Mouse (Mus musculus): ENCODE results near the gene Itpr3.

Gene Itpr3

DNA sequence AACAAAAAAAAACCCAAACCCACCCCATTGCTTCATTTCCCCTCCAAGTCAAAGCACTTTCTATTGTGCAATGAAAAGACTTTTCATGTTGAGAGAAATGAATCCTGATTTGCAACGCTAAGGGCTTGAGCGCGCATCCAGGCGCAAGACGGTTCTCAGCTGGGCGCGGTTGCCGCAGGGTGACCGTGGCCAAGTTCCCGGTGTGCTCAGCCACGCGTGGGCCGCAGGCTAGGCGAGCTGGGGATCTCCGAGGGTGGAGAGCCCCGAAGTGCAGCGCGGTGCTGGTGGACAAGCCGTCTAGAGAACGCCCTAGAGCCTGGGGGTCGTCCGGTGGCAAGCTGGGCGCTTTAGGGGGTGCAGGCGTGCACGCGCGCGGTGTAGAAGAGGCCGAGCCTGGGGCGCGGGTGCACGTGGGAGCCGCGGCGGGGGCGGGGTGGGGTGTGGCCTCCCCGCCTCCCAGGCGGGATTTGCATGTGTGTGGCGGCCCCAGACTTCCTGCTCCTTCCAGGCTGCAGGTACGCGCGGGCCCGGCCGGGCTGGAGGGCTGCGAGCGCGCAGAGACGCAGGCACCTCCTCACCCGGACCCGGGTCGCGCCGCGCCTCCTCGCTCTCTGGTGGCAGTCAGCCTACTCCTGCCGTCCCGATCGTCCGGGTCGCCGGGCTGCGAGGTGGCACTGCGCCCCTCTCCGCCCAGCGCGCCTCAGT, at the start of gene Itpr3:
TSS of gene Itpr3 (plus strand) at position 493 of the 705 bp plus-strand sequence.
- DNase-seq = peak; percentile 76 to 82

DNA sequence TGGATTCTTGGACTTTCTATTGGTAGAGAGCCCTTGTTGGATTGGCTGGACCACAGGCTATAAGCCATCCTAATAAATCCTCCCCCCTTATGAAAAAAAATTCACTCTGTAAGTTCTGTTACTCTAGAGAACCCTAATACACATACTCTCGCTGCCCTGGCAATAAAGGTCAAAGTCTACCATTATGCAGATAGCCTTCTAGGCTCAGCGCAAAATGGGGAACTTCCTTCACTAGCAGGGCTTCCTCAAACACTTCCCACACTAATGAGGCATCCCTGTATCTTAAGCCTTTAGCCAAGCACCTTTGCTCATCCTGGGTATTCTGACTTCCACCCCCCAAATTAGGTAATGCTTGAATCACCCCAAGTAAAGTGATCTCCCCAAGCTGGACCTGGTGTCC, 48.8 kb upstream of the Itpr3 start:
- DNase-seq = no peak

DNA sequence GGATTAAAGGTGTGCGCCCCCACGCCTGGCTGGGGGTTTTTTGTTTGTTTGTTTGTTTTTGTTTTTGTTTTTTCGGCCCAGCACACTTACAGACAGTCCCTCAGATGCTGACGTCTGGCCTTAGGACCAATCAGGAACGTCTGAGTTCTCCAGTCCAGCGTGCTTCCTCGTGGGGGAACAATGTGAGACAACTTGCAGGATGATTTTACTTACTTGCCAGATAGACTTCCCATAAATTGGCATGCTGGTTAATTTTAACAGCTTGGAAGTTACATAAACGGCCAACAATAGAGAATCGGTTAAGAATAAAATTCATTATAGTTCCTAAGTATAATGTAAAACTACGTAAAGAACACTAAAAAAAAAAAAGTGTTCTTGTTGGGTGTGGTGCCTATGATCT, 45.9 kb upstream of the Itpr3 start:
- DNase-seq = no peak

DNA sequence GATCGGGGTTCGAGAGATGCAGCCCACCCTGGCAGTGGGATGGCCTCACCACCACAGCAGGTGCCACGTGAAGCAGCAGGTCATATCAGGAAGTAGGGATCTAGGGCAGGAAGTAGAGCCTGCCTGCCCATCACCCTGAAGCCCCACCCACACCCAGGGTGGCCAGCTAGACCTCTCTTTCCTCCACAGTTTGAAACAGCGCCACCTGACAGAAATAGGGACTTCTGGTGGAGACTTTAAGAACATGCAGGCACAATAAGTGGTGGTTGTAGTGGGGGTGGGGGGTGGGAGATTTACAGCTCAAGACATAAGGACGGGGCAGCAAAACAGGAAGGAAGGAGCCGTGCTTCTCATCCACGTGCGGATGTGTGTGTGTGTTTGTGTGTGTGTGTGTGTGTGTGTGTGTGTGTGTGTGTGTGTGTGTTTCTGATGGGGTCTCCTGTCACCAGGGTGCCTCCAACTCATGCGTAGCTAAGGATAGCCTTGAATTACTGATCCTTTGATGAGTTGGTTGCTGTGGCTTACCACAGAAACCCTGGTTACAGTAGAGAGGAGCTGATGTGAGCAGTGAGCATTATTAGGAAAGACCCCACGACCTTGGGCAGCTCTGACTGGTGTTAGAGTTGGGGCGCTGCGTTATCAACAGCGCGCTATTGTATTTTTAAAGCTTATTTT, 45.0 kb upstream of the Itpr3 start:
- DNase-seq = no peak

DNA sequence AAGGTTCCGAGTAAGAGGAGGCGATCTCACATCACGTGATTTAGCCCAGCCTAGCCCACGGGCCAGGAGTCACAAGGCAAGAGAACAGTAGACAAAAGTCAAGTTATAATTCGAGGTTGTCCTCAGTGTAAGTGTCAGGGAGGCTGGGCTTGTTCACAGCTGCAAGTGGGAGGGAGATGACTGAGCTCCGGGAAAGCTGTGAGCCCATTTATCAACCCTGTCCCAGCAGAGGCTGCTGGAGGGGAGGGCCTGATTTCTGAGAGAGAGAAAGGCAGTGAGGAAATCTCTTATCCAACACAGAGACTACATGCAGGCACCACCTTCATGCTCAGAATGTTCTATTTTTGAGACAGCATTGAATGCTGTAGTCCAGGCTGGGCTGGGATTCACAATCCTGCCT, 44.2 kb upstream of the Itpr3 start:
- DNase-seq = no peak

DNA sequence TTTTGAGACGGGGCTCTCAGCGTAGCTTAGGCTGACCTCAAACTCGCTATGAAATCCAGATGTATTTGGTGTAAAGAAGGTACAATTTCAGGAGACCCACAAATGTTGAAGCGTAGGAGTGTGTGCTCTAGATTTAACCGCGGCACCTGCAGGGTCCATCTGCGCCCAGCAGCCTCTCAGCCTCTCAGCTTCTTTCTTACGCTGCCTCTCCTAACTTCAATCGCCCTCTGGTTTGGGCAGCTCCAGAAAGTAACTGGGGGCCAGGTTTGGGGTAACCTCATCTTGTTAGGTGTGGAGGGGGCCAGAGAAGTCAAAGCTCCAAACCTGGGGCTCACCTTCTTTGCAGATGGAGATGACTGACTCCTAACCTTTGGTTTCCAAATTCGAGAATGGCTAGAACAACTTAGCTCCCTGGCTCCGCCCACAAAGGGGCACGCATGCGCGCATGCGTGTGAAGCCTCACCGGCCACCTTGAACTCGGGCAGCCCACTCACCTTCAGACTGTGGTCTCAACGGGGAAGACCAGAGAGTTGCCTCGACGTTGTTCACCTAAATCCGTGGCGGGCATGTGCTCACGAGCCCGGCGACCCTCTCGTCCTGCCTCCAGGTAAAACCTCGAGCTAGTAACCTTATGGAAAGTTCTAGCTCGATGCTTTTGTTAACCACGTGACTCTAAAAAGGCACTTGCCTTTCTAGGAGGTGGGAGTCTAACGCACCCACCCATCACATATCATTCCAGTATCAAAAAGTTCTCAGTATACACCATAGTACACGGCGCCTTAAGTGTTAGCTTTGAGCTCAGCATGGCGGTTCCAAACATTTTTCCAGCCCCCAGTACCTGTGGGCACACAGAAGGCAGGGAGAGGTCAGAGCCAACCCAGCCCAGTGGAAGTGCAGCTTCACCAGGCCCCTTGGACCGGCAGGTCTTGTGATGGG, 39.3 kb upstream of the Itpr3 start:
- DNase-seq = peak; percentile 87 to 92

DNA sequence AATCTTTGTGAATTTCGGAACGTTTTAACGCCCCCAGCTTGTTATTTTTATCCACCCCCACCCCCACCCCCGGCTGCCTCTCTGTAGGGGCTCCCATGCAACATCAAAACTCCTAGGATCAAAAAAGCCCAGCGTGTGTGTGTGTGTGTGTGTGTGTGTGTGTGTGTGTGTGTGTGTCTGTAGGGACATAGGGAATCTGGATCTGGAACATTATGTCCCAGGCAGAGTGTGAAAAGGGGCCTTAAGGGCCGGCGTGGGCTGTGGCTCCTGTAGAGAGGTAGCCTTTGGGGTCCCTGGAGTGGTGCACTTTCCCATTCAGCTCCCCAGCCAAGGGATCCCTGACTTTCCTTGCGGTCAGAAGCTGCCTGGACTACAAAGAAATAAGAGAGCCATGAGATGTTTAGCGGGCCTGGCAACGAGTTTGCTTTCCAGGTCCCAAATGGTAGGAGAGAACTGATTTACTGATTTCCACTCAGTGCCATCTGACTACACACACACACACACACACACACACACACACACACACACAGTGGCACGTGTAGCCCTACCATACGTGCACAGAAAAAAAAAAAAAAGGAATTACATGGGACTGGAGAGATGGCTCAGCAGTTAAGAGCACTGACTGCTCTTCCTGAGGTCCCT, 38.4 kb upstream of the Itpr3 start:
- DNase-seq = no peak

DNA sequence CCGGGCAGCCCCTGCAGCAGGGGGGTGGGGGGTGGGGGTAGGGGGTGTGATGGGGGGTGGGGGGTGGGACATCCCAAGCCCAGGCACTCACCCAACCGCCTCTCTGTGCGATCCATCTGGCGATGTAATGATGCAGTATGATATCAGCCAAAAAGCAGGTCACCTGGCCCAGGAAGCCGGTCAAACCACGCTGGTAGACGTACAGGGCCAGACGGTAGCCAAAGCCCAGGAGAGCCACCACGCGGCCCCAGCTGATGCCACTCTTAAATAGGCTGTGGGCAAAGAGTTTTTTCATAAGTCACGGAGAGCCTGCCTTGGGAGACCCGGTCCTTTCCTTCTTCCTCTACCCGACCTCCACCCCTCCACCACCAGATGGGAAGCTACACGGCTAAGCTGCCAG, 36.0 kb upstream of the Itpr3 start:
- peak; percentile 81 to 86 for DNase-seq

DNA sequence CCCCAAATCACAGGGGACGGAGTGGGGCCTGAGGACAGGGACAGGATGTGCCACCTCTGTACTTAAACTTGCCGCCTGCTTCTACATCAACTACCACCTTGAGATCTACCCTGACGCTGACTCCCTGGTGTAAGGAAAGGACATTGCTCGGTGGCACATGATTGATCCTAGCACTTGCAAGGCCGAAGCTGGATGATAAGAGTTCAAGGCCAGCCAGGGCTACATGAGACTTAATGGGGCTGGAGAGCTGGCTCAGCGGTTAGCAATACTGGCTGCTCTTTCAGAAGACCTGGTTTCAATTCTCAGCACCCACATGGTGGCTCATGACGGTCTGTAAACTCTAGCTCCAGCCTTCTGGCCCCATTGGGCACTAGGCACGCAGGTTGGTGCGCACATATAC, 35.4 kb upstream of the Itpr3 start:
- DNase-seq = no peak

DNA sequence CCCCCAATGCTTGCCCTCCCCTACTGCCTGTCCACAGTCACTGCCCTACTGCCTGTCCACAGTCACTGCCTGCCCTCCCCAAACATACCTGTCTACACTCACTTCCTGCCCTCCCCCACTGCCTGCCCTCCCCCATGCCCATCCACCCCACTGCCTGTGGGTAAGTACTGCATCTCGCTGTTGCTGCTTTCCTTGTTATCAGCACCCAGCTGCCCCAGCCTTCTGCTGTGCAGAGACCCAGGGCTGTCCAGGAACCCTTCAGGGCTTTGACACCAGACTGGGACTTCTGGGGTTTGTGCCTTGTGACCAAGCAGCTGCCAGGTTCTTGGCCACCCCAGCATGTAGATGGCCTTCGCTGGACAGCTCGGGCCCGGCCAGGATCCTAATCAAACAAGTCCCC, 33.8 kb upstream of the Itpr3 start:
- DNase-seq = no peak

DNA sequence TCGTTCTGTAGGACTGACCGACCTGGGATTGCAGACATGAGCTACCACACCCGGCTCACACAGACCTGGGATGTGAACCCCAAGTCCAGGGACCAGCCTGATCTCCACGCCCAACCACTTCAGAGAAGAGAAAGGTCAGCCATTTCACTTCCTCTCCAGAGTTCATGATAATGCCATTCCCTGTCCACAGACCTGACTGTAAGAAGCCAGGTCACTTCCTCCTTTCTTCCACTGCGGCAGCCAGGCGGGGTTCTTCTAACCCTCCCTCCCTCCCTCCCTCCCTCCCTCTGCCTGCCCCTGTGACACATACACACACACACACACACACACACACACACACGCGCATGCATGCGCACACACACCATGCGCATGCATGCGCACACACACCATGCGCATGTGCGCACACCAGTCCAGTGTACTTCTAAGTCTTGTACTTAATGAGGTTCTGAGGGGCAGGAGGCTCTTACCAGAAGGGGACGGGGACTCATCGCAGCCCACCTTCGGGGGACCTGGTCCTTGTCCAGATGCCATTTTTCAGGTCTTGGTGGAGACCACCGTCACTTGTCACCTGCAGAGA, 31.7 kb upstream of the Itpr3 start:
- DNase-seq = no peak

DNA sequence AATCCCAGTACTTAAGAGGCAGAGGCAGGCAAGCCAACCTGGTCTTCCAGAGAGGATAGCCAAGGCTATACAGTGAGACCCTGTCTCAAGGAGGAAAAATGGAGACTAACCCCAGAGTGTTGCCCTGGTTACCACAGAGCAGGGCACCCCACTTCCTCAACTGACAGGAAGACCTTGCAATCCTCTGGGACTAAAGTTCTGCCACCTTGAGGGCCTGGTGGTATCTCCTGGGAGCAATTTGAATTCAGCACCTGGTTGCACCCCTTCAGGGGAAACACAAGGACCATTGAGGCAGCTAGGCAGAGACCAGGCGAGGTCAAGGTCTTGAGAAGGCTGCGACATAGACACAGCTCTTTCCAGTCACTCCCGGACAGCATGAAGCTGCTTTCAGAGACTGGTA, 31.2 kb upstream of the Itpr3 start:
- no peak for DNase-seq

DNA sequence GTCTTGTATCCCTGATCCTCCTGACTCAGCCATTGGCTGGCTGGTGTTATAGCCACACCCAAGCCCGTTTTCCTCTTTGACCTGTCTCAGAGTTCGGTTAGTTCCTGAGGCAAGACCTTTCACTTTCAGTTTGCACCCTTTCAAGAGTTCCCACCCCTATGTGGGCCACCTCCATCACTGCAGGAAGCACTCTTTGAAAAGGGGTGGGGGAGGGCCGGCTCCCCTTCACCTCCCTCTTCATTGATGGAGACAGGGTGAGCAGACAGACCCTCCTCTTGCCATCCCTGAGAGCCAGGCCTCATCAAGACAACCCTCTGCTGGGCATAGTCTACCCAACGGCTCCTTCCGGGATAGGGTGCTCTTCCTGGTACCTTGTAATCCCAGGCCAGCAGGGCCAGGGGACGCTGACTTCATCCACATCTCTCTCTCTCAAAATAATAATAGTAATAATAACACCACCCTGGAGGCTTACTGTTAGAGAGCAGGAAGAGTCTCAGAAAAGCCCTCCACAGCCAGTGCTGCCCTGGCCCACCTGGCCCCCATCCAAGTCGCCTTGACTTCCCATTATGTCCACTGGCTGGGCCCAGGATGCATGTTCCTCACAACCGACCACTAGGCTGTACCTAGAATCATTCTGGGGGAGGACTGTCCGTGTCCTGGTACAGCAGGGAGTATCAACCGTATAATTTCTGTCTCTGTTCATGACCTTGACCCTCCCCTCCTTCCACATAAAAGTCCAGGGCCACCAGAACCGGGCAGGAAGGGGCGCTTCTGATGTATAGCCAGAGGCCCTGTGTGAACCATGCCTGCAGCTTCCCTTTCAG, 29.4 kb upstream of the Itpr3 start:
- DNase-seq = peak in 1 of 2 experiments; percentile 54

DNA sequence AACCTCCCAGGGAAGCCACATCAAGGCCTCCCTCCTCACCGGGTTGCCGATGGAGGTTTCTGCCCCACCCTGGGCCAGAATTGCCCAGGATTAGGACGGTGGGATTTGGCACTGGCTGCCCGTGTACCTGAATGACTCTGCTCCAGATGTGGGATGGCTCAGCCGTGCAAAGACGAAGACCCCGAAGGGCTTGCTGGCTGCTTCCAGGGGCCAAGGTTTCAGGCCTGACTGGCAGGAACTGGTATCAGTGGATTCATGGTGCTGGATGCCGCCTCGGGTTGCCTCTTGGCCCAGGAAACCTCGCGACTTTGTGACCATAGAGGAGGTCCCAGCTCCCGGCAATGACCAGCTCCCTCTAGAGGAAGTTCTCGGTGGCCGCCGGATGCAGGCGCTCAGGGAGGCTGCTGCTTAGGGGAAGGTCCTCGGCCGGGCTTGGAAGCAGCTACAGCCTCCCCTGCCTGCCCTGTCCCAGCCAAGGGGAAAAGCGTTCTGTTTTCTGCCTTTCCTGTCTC, 28.8 kb upstream of the Itpr3 start:
- DNase-seq = peak; percentile 93 to 94

DNA sequence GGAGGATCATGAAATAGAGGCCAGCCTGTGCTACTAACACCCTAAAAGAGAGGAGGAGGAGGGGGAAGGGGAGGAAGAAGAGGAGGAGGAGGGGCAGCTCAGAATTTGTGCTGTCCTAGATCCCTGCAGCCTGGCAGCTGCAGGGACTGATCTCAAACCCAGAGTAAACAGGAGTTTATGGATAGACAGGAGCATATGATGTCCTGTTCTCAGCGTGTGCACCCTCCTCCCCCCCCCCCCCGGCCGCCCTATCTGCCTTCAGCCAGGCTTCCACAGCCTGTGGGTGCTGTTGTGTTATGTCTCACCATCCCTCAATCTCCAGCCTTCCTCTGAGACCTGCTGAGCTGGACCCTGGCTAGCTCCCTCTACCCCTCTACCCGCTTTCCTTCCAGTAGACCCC, 28.2 kb upstream of the Itpr3 start, which contains the start of gene Bak1:
TSS of gene Bak1 (minus strand) at position 101 of the 400 bp plus-strand sequence.
- no peak for DNase-seq

DNA sequence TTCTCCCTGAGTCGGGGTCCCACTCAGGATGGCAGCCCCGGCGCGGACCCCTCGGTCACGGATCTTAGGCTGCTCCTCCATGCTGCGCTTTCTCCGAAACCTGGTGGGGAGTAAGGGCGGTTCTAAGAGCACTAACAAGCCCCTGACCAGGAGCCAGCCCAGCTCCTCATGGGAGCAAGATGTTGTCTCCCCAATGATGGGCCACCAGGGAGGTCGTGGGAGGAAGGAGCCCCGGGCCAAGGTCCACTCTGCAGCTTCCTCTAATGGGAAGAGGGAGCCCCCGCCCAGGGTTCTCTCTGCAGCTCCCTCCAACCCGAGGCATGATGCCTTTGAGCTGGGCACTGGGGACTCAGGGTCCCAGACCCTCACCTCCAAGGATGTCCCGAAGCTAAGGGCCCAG, 27.7 kb upstream of the Itpr3 start:
- no peak for DNase-seq

DNA sequence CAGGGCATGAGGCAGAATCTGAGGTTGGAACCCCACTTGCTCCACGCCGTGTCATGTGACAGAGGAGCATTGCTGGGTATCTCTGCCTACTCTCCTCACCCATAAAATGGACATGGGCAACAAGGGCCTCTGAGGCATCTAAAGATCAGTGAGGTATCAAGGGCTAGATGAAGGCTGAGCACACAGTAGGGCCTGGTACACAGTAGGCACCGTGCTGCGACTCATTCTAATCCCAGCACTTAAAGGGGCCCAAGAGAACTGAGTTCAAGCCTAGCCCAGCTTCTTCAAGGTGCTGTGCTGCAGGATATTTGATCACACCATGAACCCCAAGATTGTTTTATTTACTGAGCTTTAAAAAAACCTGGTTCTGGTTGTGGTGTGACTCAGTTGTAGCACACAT, 26.2 kb upstream of the Itpr3 start:
- no peak for DNase-seq

DNA sequence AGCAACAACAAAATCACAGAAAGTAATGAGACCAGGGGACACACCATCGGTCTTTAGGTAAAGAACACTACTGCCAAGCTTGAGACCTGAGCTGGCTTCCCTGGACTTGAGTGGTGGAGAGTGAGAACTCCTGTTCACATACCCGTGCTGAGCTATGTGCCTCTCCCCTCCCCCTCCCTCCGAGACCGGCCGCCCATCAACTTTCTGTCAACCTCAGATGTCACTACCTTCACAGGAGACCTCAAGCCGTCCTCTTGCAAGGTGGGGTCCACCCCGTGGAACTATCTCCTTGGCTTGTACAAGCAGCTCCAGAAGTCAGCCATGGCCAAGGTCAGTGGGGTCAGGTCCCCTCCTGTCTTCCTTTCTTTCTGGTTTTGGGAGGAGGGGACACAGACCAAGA, 24.8 kb upstream of the Itpr3 start:
- no peak for DNase-seq

DNA sequence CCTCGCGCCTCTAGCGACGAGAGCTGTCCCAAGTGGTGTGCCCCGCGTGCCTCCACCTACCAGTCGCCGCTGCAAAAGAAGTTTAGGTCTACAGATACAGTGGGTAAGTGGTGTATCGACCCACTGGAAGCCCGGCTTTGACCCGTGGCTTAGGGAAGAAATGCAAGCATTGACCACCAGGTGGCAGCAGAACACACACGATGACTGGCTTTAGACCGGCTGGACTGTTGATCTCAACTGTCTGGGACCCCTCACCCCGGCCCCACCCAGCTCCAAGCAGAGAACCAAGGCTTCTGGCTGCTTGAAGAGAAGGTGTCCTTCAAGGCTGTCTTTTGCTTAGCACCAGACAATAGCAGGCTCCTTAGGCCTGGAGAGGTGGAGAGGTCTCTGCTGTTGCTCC, 24.2 kb upstream of the Itpr3 start:
- peak; percentile 77 to 87 for DNase-seq

DNA sequence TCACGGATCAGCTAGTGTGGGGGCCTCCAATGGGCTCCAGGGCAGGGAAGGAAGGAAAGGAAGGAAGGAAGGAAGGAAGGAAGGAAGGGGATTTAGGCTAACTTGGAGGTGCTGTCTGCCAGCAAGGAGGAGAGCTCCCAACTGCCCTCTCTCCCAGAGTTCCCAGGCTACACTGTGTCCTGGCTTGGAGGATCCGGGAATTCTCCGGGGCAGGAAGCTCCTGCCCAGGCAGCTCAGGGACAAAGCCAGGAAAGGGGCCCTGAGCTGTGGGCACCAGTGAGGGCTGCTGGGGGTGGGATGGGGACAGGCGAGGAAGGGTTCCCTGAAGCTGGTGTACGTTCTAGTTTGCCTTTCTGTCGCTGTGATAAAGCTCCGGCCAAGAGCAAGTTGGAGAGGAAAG, 20.6 kb upstream of the Itpr3 start:
- no peak for DNase-seq

DNA sequence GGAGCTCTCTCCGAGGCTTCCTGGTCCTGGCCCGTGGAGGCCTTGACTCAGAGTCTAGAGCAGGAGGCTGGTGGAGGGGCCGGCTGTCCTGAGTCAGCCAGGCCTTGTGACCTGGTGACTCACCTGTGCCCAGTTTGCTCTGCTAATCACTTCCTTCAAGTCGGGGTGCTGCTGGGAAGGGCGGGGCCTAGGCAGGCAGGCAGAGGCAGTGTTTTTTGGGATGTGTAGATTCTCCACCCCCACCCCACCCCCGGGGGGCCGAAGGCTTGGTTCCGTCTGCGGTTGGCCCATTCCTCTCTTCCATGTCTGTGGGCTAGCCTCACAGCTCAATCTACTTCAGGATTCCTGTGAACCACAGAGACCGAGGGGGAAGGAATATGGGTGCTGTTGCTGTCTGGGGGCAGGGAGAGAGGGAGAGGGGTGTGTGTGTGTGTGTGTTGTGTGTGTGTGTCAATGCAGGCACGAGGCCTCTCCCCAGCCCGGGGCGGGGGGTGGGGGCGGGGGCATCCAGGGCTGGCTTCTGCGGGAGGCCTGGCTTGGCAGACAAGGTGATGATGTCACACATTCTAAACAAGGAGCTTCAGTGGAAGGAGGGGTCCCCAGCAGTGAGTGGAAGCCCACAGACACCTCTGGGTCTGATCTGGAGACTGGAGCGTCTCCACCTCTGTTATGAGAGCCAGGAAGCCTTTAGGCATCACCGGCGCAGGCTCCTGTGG, 18.6 kb upstream of the Itpr3 start:
- DNase-seq = no peak
